Mouse (Mus musculus) bone marrow macrophage, adult 2 months (primary cell): ENCODE results near the gene Dck.

ENCODE experiments used
- CTCF ChIP-seq: IDR thresholded peaks from 2 replicates; pipeline ENCODE4 v1.5.1; 2012; ENCODE audit warnings: low read depth, mild to moderate bottlenecking, low read length, moderate library complexity
- POLR2A ChIP-seq: IDR thresholded peaks from 2 replicates; pipeline ENCODE4 v1.6.1; 2012; ENCODE audit warnings: mild to moderate bottlenecking, low read depth, low read length, borderline replicate concordance

DNA sequence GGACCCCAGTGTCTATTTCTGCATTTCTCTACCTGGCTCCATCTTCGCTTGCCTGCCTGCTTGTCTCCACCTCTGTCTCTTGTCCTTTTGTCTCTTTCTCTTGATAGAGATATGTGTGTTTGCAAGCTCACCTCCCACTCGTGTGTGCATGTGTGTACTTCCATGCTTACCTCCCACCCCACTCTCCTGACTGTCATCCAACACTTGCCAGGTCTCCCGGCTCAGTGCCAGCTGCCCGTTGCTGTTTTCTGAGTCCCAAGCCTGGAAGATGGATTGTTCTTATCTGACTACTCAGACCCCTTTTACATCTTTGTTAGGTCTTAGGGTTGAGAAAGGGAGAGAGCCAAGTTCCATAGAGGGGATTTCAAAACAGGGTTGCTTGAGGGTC is 42.6 kb upstream of the Dck start:
- TF ChIP-seq CTCF (no peak), POLR2A (no peak)
